Mouse (Mus musculus) lung, adult 2 months (tissue): ENCODE data around the gene Oprd1. TPM values are rescaled to one million over a fixed set of nuclear protein-coding genes. Genes with fewer than 3 reads are reported as not detected.

Source experiments
- DNase-seq: peaks from one replicate; pipeline ENCODE4 v3.0.0; 2022
- H3K4me1 ChIP-seq: fragments of 200-500 bp; 2 replicates; pipeline ENCODE4 v1.6.1; 2011; ENCODE audit warnings: low read length; ENCODE audit not compliant: control insufficient read depth, insufficient read depth
- H3K4me3 ChIP-seq: fragments of 200-500 bp; replicated peaks from 2 replicates; pipeline ENCODE3; 2011; ENCODE audit warnings: low read depth, mild to moderate bottlenecking, control low read depth, low read length; ENCODE audit errors: extremely low read depth
- CTCF ChIP-seq: fragments of 200-500 bp; IDR thresholded peaks from 2 replicates; pipeline ENCODE4 v1.5.1; 2011; ENCODE audit warnings: mild to moderate bottlenecking, low read length, control low read depth; ENCODE audit not compliant: insufficient read depth
- POLR2A ChIP-seq: fragments of 200-500 bp; IDR thresholded peaks from 2 replicates; pipeline ENCODE4 v1.6.1; 2011; ENCODE audit warnings: low read depth, mild to moderate bottlenecking, control low read depth, low read length, borderline replicate concordance; ENCODE audit errors: extremely low read depth
- WGBS: fragments of 180-500 bp; shearing (Covaris S2); methylation state at CpG from one replicate; pipeline ENCODE4 v1.1.7; 2018; 5-methylcytosine and 5-hydroxymethylcytosine counted together
- polyA plus RNA-seq: library from polyadenylated mRNA; depleted of rRNA; stranded (reverse); fragments of >200 nt; gene quantifications from 2 replicates; pipeline ENCODE4 v1.2.3, GENCODE M21; 2012

The Oprd1 gene
- polyA plus RNA-seq, 1 experiment, result 0.11 TPM

DNA sequence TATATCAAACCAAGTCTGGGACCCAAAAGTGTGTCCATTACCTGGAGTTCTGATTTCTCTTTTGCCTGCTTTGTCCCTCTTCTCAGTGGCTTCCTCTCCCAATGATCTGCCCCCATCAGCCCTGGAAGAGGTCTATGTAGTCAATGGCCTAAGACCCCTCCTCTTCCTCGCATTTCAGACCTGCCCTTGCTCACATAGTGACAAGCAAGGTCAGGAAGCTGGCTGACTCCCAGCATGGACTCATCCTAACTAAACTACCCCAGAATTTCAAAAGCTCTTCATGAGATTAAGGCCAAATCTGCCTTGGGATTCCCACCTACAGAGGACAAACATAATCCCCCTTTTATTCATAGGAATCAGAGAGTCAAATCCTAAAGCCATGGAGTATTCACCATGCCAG is 68.5 kb downstream of the Oprd1 start:
- WGBS, result 60% methylated on average over 1 of the region's 1 CpGs

DNA sequence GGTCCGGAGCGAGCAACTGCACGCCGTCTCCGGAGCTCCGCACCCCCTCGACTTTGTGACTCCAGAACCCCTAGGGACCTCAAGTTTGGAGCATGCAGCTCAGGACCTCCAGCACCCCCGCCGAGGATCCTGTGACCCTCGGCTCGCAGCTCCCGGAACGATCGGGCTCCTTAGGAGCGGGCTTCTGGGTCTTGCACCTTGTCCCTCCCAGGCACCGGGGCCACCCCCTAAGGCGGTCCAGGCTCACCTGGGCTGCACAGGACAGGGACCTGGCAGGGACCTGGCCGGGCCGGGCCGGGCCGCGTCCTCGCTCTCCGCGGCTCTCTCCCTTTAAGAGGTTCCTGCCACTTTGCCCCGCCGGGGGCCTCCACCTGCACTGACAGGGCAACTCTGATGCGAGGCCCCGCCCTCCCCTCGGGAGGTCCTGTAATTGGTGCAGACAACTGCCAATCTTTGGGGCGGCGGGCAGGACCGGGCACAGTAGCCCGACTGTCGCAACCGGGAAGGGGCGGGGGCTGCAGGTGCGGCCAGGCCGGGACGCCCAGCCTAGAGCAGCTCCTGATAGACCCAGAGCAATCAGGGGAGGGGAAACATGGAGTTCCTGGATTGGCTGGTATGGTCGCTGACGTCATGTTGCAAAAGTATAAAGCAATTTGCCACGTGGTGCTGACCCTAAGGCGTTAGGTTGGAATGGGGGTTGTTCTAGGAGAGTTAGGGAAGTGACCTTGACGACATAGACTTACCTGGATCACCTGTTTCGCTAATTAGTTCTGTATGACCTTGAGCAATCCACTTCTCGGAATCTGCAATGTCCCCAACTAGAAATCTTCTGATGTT is 69.1 kb downstream of the Oprd1 start, which contains the start of gene Epb41:
Gene Epb41, minus strand, starts transcription at position 389 of the 837 bp plus-strand sequence.
- TF ChIP-seq CTCF (no peak), POLR2A (peak; percentile 54; the same call in 1 of the 2 replicates)
- peak within 1 kb of the TSS; percentile 68 for H3K4me3 ChIP-seq
- DNase-seq, result peak; percentile 100
- WGBS, result 2% methylated on average over 47 of the region's 47 CpGs
- peaks cover 9% of the 10 kb centered on the region for H3K4me1 ChIP-seq

More for the DNA sequence above, 68.5 kb downstream of the Oprd1 start:
- no peak for DNase-seq
- Histone ChIP-seq H3K4me3 (no peak overlapping the region), H3K4me1 (peaks cover 9% of the 10 kb centered on the region)
- TF ChIP-seq POLR2A (no peak), CTCF (no peak)

DNA sequence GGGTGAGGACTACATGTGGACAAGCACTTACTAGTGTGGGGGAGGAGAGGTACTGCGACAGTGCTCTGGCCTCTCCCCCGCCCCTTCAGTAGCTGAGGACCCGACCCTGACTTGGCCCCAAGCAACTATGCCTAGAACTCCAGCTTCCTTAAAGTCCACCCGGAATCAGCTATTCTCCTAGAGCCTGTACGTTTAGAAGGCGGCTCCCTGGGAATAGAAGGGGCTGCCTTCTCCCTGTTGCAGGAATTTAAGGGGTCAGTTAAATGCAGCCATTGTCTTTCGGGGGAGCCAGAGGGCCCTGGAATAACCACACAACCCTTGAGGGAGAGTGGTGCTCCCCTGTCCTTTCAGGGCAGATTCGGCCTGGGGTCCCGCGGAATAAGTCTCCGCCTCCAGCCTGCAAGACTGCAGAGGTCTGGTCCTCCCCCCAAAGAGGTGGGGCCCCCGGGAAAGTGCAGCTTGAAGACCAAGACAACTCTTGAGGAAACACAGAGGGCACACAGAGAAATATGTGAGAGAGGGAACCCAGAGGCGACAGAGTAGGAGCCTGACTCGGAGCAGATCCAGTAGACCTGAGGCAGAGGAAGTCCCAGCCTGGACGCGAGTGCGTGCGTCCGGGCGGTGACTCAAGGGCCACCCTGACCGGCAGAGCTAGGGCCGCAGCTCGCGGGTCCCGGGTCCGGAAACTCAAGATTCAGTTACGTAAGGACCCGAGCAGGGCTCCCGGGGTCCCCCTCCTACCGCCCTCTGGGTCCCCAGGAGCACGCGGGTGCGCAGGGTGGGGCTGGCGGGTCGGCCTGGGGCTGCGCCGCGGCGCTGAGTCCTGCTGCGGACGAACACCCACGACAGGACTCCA is 70.0 kb downstream of the Oprd1 start, which contains the start of gene Gm10300:
Gene Gm10300, plus strand, starts transcription at position 621 of the 856 bp plus-strand sequence.
- TF ChIP-seq CTCF, result no peak
- no peak for TF ChIP-seq POLR2A
- WGBS, result 1% methylated on average over 42 of the region's 42 CpGs
- DNase-seq, result peak; percentile 66

DNA sequence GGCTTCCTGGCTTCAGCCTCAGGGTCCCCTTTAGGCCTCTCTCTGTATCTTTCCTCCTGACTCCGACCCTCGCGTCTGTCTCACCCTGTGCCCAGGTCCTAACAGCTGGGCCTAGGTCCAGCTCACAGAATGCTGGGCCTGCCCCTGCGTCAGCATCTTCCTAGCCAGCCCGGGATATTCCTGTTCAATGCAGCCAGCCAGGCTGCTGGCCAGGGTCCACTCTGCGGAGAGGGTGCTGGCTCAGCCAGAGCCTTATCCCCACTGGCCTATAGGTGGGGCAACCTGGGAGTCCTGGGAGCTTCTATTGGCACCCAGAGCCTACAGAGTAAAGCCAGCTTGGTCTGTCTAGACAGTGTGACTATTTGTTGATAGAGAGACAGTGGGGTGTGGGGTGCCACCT is 71.3 kb downstream of the Oprd1 start:
- H3K4me1 ChIP-seq, result peaks cover 7% of the 10 kb centered on the region
- WGBS, result 76% methylated on average over 6 of the region's 6 CpGs
- no peak for TF ChIP-seq POLR2A
- TF ChIP-seq CTCF, result no peak
- H3K4me3 ChIP-seq, result no peak overlapping the region
- DNase-seq, result no peak

More for the DNA sequence above, 70.0 kb downstream of the Oprd1 start, which contains the start of gene Gm10300:
- Histone ChIP-seq H3K4me1 (peaks cover 7% of the 10 kb centered on the region), H3K4me3 (peak within 1 kb of the TSS; percentile 68)

DNA sequence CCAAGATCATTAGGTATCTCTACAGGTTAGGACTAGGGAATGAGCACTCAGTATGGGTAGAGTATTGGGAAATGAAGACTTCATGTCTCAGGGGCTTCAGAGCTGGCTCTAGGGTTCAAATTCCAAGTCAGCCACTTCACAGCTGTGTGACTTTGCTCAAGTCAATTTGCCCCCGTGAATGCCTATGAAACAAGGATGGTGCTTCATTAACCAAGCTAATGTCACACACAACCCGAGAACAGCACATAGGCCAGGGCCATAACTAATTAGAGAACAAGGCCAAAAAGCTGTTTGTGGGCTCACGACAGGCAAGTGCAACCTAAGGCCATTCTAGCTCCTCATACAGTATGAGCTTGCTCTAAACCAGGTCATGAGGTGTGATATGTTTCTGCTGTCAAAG is 72.1 kb downstream of the Oprd1 start:
- Histone ChIP-seq H3K4me3 (no peak overlapping the region), H3K4me1 (peaks cover 7% of the 10 kb centered on the region)
- no peak for TF ChIP-seq POLR2A
- TF ChIP-seq CTCF, result no peak
- DNase-seq, result no peak
- WGBS, result 86% methylated on average over 3 of the region's 3 CpGs

DNA sequence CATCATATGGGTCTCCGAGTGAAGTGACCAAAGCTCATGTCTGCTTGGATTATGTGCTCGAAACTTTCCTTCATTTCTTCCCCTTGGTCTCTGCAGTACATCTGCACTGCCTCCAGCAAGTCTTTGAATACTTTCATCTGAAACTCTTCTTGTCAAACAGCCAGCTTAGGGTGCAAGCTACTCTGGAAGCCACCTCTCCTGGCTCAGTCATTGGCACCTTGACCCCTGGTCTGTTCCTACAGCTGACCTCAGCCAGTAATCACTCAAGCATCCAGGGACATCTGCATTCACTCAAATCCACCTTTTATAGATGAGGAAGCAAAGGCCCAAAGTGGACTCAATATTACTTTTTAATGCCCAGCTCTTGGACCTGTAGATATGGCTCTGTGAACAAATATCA is 72.6 kb downstream of the Oprd1 start:
- DNase-seq, result no peak
- 91% methylated on average over 2 of the region's 2 CpGs for WGBS
- no peak for TF ChIP-seq CTCF
- TF ChIP-seq POLR2A, result no peak

DNA sequence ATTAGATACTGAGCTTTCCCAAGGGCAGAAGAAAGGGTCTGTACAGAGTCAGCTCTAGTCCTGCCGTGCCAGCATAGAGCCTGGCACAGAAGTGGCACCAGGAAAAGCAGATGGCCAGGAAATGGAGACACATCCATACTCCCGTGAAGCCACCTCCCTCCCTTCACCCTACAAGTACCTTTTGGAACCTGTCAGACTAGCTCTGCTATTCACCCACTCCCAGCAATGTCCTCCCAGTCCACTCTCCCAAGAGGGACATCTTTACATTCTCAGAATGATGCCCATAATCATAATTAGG is 76.4 kb downstream of the Oprd1 start:
- peaks cover 8% of the 10 kb centered on the region for H3K4me1 ChIP-seq
- TF ChIP-seq POLR2A (no peak), CTCF (no peak)
- no peak overlapping the region for H3K4me3 ChIP-seq
- no peak for DNase-seq
- WGBS, result 35% methylated on average over 2 of the region's 2 CpGs

More for the DNA sequence above, 72.6 kb downstream of the Oprd1 start:
- H3K4me1 ChIP-seq, result peaks cover 4% of the 10 kb centered on the region
- no peak overlapping the region for H3K4me3 ChIP-seq

DNA sequence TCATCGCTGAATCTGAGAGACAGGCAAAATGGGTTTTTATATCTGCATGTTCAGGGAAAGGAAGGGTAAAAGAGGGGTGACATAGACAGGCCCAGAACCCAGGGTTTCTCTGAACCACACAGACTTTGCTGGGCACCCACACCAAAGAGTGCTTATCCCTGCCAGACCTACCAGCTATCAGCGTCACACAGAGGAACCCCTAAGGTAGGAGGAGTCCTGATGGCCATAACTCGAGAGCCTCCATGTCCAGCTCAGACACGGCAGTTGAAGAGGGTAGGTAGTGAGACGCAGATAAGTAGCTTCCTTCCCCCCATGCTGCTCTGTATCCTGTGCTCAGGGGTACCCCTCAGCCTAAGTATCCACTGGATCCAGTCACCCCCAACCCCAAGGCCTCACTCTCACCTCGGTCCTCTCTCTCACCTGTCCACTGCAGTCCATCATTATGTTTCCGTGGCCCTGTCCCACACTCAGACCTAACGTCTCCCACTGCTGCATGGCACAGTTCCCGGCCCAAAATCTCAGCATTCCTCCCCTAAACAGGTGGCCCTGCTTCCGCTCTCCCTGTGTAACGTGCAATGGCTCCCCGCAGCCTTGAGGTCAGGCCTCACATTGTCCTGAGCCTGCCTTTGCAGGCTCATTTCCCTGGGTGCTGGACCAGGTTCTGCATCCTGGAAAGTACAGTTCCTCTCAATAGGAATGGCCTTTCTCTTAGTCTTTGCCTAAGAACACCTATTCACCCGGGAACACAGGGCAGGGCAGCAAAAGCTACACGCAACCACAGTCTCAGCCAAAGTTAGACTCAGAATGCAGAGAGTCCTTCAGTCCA is 77.0 kb downstream of the Oprd1 start:
- 87% methylated on average over 14 of the region's 14 CpGs for WGBS
- TF ChIP-seq CTCF, result no peak
- no peak for TF ChIP-seq POLR2A
- peaks cover 8% of the 10 kb centered on the region for H3K4me1 ChIP-seq
- DNase-seq, result no peak
- H3K4me3 ChIP-seq, result no peak overlapping the region
